Mouse (Mus musculus): Measurements from ENCODE around the gene Unc5b. TPM values are rescaled to one million over a fixed set of nuclear protein-coding genes. Genes with fewer than 3 reads are reported as not detected.

The Unc5b gene
- total RNA-seq, 2 experiments from 2014 or later: 15.9 to 16.4 TPM

- DNase-seq (ENCODE audit: extremely low spot score in 1 of 2, low spot score in 1 of 2): no peak
These were observed 99.0 kb downstream of the Unc5b start for GRCm38 (mm10) chr10:60732397-60732861.

GRCm38 (mm10) chr10:60731742-60732141 lies 99.6 kb downstream of the Unc5b start:
- no peak for DNase-seq (ENCODE audit: extremely low spot score in 1 of 2, low spot score in 1 of 2)

GRCm38 (mm10) chr10:60727301-60727700 lies 104.1 kb downstream of the Unc5b start:
- no peak for DNase-seq (ENCODE audit: extremely low spot score in 1 of 2, low spot score in 1 of 2)

GRCm38 (mm10) chr10:60726896-60727295 lies 104.5 kb downstream of the Unc5b start:
- DNase-seq (ENCODE audit: extremely low spot score in 1 of 2, low spot score in 1 of 2): no peak

GRCm38 (mm10) chr10:60724496-60724895 lies 106.9 kb downstream of the Unc5b start:
- DNase-seq (ENCODE audit: extremely low spot score in 1 of 2, low spot score in 1 of 2): no peak

GRCm38 (mm10) chr10:60723345-60723744 lies 108.0 kb downstream of the Unc5b start:
- no peak for DNase-seq (ENCODE audit: extremely low spot score in 1 of 2, low spot score in 1 of 2)

GRCm38 (mm10) chr10:60721640-60722039 lies 109.7 kb downstream of the Unc5b start:
- DNase-seq (ENCODE audit: extremely low spot score in 1 of 2, low spot score in 1 of 2): no peak

- no peak for DNase-seq (ENCODE audit: extremely low spot score in 1 of 2, low spot score in 1 of 2)
These were observed 110.9 kb downstream of the Unc5b start for GRCm38 (mm10) chr10:60720461-60720860.

GRCm38 (mm10) chr10:60718491-60718890 lies 112.9 kb downstream of the Unc5b start:
- DNase-seq (ENCODE audit: extremely low spot score in 1 of 2, low spot score in 1 of 2): no peak

GRCm38 (mm10) chr10:60716449-60716848 lies 114.9 kb downstream of the Unc5b start:
- no peak for DNase-seq (ENCODE audit: extremely low spot score in 1 of 2, low spot score in 1 of 2)

Other genes with a start within 250 kb of the Unc5b start
- 1 to 10 TPM; 2.1 to 3.6 TPM for gene Cdh23, start 135.1 kb downstream of the Unc5b start, total RNA-seq (2021)
- gene Slc29a3, start 78.8 kb downstream of the Unc5b start, total RNA-seq (2021): 10 to 100 TPM; 16.6 to 17.1 TPM